Mouse (Mus musculus): ENCODE data around the gene Repin1.

GRCm38 (mm10) chr6:48594043-48594738 lies 508 bp downstream of the Repin1 start:
- TF ChIP-seq CTCF (IDR thresholded peaks at IDR 0.05; ENCODE audit: control insufficient read depth, insufficient read depth, insufficient read length) (no peak), MYOD1 (IDR thresholded peaks at IDR 0.05; ENCODE audit: control insufficient read depth, insufficient read length, low read depth) (no peak), FOSL1 (IDR thresholded peaks at IDR 0.05; ENCODE audit: insufficient read depth, low read length, poor library complexity, severe bottlenecking) (no peak)

Data from C2C12 (cell line).